Mouse (Mus musculus) testis, adult 2 months (tissue): ENCODE measurements around the gene Bmp4.

Source experiments
- CTCF ChIP-seq: fragments of 200-500 bp; IDR thresholded peaks from 2 replicates; pipeline ENCODE4 v1.5.1; 2012; ENCODE audit warnings: low read depth, mild to moderate bottlenecking, inconsistent platforms, low read length, moderate library complexity; ENCODE audit not compliant: control insufficient read depth, insufficient read depth, insufficient replicate concordance
- POLR2A ChIP-seq: fragments of 200-500 bp; IDR thresholded peaks from 2 replicates; pipeline ENCODE4 v1.6.1; 2012; ENCODE audit warnings: low read depth, mild to moderate bottlenecking, inconsistent platforms, low read length, moderate library complexity; ENCODE audit not compliant: control insufficient read depth

DNA sequence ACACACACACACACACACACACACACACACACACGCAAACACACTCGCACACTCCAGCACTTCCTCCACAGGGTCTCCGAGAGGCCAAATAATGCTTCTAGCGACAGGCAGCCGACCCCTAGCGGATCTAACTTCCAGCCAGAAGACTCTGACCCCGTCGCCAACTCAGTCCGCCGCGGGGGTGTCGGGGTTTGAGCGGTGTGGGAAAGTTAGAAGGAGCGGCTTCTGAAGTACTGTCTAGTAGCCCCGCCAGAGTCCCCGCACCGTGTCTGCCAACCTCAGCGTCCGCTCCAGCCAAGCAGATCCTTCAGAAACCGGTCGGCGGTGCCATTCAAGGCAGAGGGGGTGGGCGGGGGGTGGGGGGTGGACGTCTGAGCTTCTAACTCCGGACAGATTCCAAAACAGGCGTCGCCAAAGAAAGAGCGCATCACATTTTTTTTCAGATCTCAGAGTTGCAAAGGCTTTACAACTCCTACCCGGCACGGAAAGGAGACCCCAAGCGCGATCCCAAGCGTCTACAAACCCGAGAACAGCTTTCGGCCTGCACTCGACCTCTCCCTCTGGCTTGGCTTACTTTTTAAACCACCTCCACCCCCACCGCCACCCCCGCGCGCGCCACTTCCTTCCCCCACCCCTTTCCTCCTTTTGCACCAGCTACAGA lies 2.5 kb downstream of the Bmp4 start:
- TF ChIP-seq CTCF, result no peak
- TF ChIP-seq POLR2A, result no peak
